Mouse (Mus musculus) kidney, embryonic 15.5 days (tissue): Measurements from ENCODE around the gene Vmn1r4. TPM values are rescaled to one million over a fixed set of nuclear protein-coding genes. Genes with fewer than 3 reads are reported as not detected.

ENCODE experiments used
- ATAC-seq: fragments of 200-750 bp; cut with Nextera tagmentation; replicated peaks from 2 replicates; pipeline ENCODE4 v1.8.0; 2017; ENCODE audit warnings: moderate TSS enrichment; ENCODE audit not compliant: low FRiP score
- H3K27ac ChIP-seq: fragments of 300-500 bp; sonication (generic); 2 replicates; pipeline ENCODE4 v1.5.1; 2015; ENCODE audit warnings: mild to moderate bottlenecking, inconsistent platforms
- H3K27me3 ChIP-seq: fragments of 300-500 bp; sonication (generic); 2 replicates; pipeline ENCODE4 v1.6.1; 2015; ENCODE audit warnings: inconsistent platforms
- H3K36me3 ChIP-seq: fragments of 300-500 bp; sonication (generic); 2 replicates; pipeline ENCODE4 v1.6.1; 2015; ENCODE audit warnings: inconsistent platforms
- H3K4me1 ChIP-seq: fragments of 300-500 bp; sonication (generic); 2 replicates; pipeline ENCODE4 v1.6.1; 2015; ENCODE audit warnings: inconsistent platforms
- H3K4me2 ChIP-seq: fragments of 300-500 bp; sonication (generic); 2 replicates; pipeline ENCODE4 v1.6.1; 2015; ENCODE audit warnings: moderate library complexity, mild to moderate bottlenecking, inconsistent platforms
- H3K4me3 ChIP-seq: fragments of 300-500 bp; sonication (generic); replicated peaks from 2 replicates; pipeline ENCODE4 v1.5.1; 2015; ENCODE audit warnings: mild to moderate bottlenecking, inconsistent platforms
- H3K9ac ChIP-seq: fragments of 300-500 bp; sonication (generic); 2 replicates; pipeline ENCODE4 v1.6.1; 2015; ENCODE audit warnings: mild to moderate bottlenecking, inconsistent platforms
- H3K9me3 ChIP-seq: fragments of 300-500 bp; sonication (generic); replicated peaks from 2 replicates; pipeline ENCODE4 v1.6.1; 2016; ENCODE audit warnings: inconsistent platforms
- WGBS: fragments of 180-500 bp; shearing (Covaris S2); methylation state at CpG from one replicate; pipeline ENCODE4 v1.1.7; 2015; ENCODE audit warnings: mixed read lengths; 5-methylcytosine and 5-hydroxymethylcytosine counted together
- polyA plus RNA-seq: library from polyadenylated mRNA; unstranded; fragments of >200 nt; fragmentation: Nextera tagmentation; extraction: Ambion mirVana; gene quantifications from 2 replicates; pipeline ENCODE4 v1.2.1, GENCODE M21; 2015

Gene Vmn1r4
- polyA plus RNA-seq, 1 experiment from 2014 or later, result 0.39 TPM

GRCm38 (mm10) chr6:56904330-56904729 is 19.5 kb upstream of the Vmn1r4 start:
- peaks cover 14% of the 10 kb centered on the region for H3K4me1 ChIP-seq
- no peak overlapping the region for H3K4me2 ChIP-seq
- no peaks in the 10 kb centered on the region for H3K9me3 ChIP-seq
- no peak overlapping the region for H3K27ac ChIP-seq
- no peaks in the 10 kb centered on the region for H3K27me3 ChIP-seq
- H3K36me3 ChIP-seq, result no peaks in the 10 kb centered on the region
- no peak for ATAC-seq
- 54% methylated on average over 1 of the region's 1 CpGs for WGBS
- H3K4me3 ChIP-seq, result no peak overlapping the region
- no peak overlapping the region for H3K9ac ChIP-seq

- Histone ChIP-seq H3K4me1 (peaks cover 14% of the 10 kb centered on the region), H3K27ac (no peak overlapping the region), H3K4me2 (no peak overlapping the region), H3K9me3 (no peaks in the 10 kb centered on the region), H3K27me3 (no peaks in the 10 kb centered on the region), H3K9ac (no peak overlapping the region), H3K36me3 (no peaks in the 10 kb centered on the region), H3K4me3 (no peak overlapping the region)
- 78% methylated on average over 2 of the region's 2 CpGs for WGBS
- no peak for ATAC-seq
Observed at GRCm38 (mm10) chr6:56904982-56905381, 18.8 kb upstream of the Vmn1r4 start.

GRCm38 (mm10) chr6:56905486-56905885 is 18.3 kb upstream of the Vmn1r4 start:
- Histone ChIP-seq H3K9ac (no peak overlapping the region), H3K4me3 (no peak overlapping the region), H3K36me3 (no peaks in the 10 kb centered on the region), H3K9me3 (no peaks in the 10 kb centered on the region), H3K4me2 (no peak overlapping the region), H3K27me3 (no peaks in the 10 kb centered on the region), H3K4me1 (peaks cover 14% of the 10 kb centered on the region), H3K27ac (no peak overlapping the region)
- WGBS, result 82% methylated on average over 5 of the region's 5 CpGs
- no peak for ATAC-seq

GRCm38 (mm10) chr6:56906121-56906846 is 17.5 kb upstream of the Vmn1r4 start:
- no peak for ATAC-seq
- Histone ChIP-seq H3K27me3 (no peaks in the 10 kb centered on the region), H3K9me3 (no peaks in the 10 kb centered on the region), H3K4me2 (no peak overlapping the region), H3K36me3 (no peaks in the 10 kb centered on the region), H3K4me3 (no peak overlapping the region), H3K27ac (no peak overlapping the region), H3K9ac (no peak overlapping the region), H3K4me1 (peaks cover 14% of the 10 kb centered on the region)
- WGBS, result 75% methylated on average over 8 of the region's 8 CpGs

- Histone ChIP-seq H3K9me3 (no peaks in the 10 kb centered on the region), H3K27ac (no peak overlapping the region), H3K4me1 (peaks cover 9% of the 10 kb centered on the region), H3K36me3 (no peaks in the 10 kb centered on the region), H3K4me2 (no peak overlapping the region), H3K27me3 (no peaks in the 10 kb centered on the region), H3K9ac (no peak overlapping the region), H3K4me3 (no peak overlapping the region)
- ATAC-seq, result no peak
- 92% methylated on average over 3 of the region's 3 CpGs for WGBS
Observed at GRCm38 (mm10) chr6:56907973-56908372, 15.8 kb upstream of the Vmn1r4 start.

DNA sequence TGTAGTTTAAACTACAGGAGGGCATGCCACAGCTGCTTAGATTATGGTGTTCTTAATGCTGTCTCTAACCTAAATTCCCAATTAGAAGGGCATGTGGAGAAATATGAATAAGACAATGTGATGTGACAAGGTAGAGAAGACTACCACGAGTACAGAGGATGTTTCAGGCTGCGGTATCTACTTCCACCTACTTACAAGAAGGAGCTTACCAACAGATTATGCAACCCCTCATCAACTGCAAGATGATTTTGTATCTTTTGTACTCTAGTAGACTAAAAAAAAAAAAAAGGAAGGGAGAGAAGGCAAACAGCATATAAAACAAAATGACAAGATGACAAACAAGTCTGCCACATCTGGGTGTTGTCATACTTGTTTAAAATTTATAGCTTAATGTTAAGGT is 15.4 kb upstream of the Vmn1r4 start:
- Histone ChIP-seq H3K9ac (no peak overlapping the region), H3K27me3 (no peaks in the 10 kb centered on the region), H3K9me3 (no peaks in the 10 kb centered on the region)

GRCm38 (mm10) chr6:56908912-56909311 is 14.9 kb upstream of the Vmn1r4 start:
- peak; percentile 58; the same call in 1 of the 2 replicates for ATAC-seq
- H3K27me3 ChIP-seq, result no peaks in the 10 kb centered on the region
- 14% methylated on average over 4 of the region's 4 CpGs for WGBS

More for the DNA sequence above, 15.4 kb upstream of the Vmn1r4 start:
- ATAC-seq, result no peak
- Histone ChIP-seq H3K4me1 (peaks cover 9% of the 10 kb centered on the region), H3K36me3 (no peaks in the 10 kb centered on the region), H3K4me3 (no peak overlapping the region), H3K27ac (no peak overlapping the region), H3K4me2 (no peak overlapping the region)
- 93% methylated on average over 2 of the region's 2 CpGs for WGBS

GRCm38 (mm10) chr6:56910910-56911309 is 12.9 kb upstream of the Vmn1r4 start:
- Histone ChIP-seq H3K27ac (no peak overlapping the region), H3K36me3 (no peaks in the 10 kb centered on the region), H3K9ac (no peak overlapping the region), H3K9me3 (no peaks in the 10 kb centered on the region), H3K4me1 (0 out of 2 replicates have a peak, but pooled peaks cover 3% of the 10 kb centered on the region), H3K4me3 (no peak overlapping the region), H3K4me2 (no peak overlapping the region), H3K27me3 (no peaks in the 10 kb centered on the region)
- no peak for ATAC-seq
- WGBS, result 84% methylated on average over 2 of the region's 2 CpGs

More at GRCm38 (mm10) chr6:56908912-56909311, 14.9 kb upstream of the Vmn1r4 start:
- Histone ChIP-seq H3K4me3 (no peak overlapping the region), H3K4me1 (peaks cover 6% of the 10 kb centered on the region), H3K9me3 (no peaks in the 10 kb centered on the region), H3K9ac (no peak overlapping the region), H3K36me3 (no peaks in the 10 kb centered on the region), H3K27ac (no peak overlapping the region), H3K4me2 (no peak overlapping the region)

GRCm38 (mm10) chr6:56913092-56913858 is 10.5 kb upstream of the Vmn1r4 start:
- H3K27ac ChIP-seq, result no peak overlapping the region; the same call in 1 of the 2 replicates
- no peak overlapping the region for H3K4me3 ChIP-seq
- peaks cover 18% of the 10 kb centered on the region for H3K4me1 ChIP-seq
- no peak overlapping the region for H3K4me2 ChIP-seq
- H3K27me3 ChIP-seq, result no peaks in the 10 kb centered on the region
- 59% methylated on average over 2 of the region's 2 CpGs for WGBS
- no peak overlapping the region for H3K9ac ChIP-seq
- no peaks in the 10 kb centered on the region for H3K36me3 ChIP-seq
- no peak for ATAC-seq
- H3K9me3 ChIP-seq, result no peaks in the 10 kb centered on the region

GRCm38 (mm10) chr6:56916279-56916678 is 7.5 kb upstream of the Vmn1r4 start:
- ATAC-seq, result no peak
- WGBS, result 79% methylated on average over 2 of the region's 2 CpGs
- Histone ChIP-seq H3K27ac (no peak overlapping the region), H3K9ac (no peak overlapping the region), H3K36me3 (no peaks in the 10 kb centered on the region), H3K4me1 (peaks cover 34% of the 10 kb centered on the region), H3K9me3 (no peaks in the 10 kb centered on the region), H3K4me2 (no peak overlapping the region), H3K4me3 (no peak overlapping the region), H3K27me3 (no peaks in the 10 kb centered on the region)

DNA sequence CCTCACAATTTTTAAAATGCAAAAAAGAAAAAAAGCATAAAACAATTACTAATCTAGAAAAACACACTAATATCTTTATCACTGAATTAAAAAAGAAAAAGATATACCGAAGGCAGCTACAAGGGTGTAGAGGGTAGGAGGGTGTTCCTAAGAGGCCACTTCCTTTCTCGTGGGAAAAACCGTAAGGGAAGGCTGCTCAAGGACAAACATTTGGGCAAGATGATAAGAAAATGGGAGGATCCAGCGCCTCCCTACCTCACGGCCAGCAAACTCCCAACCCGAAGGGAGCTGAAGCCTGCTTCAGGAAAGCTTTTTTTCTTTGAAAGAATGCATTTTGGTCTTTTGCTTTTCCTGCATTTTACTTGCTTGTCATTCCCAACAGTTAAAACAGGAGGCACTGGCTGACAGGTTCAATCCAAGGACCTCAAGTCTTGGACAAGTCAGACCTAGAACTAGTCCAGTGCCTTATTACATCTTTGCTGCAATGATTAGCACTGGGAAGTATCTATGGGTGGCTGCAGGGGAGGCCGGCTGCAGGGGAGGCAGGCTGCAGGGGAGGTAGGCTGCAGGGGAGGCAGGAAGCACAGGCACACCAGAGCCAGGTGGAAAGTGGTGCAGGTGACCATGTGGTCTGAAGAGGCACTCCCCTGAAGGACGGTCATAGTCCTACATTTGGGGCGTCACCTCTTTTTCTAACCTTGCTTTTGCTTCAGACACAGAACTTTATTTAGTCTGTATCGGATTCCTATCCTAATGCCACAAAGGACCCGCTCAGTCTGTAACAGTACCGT is 6.0 kb upstream of the Vmn1r4 start:
- no peaks in the 10 kb centered on the region for H3K27me3 ChIP-seq
- no peak overlapping the region; the same call in 1 of the 2 replicates for H3K4me2 ChIP-seq
- no peak overlapping the region for H3K4me3 ChIP-seq
- peaks cover 37% of the 10 kb centered on the region for H3K4me1 ChIP-seq
- no peaks in the 10 kb centered on the region for H3K36me3 ChIP-seq
- H3K9me3 ChIP-seq, result no peaks in the 10 kb centered on the region
- peak overlapping the region; percentile 27; the same call in 1 of the 2 replicates for H3K27ac ChIP-seq
- ATAC-seq, result peak; percentile 15; the same call in 1 of the 2 replicates
- 56% methylated on average over 12 of the region's 12 CpGs for WGBS
- no peak overlapping the region for H3K9ac ChIP-seq
